Mouse (Mus musculus) G1E (cell line): Measurements from ENCODE around the gene Creg2.

Experiments used
- CTCF ChIP-seq: IDR thresholded peaks from 2 replicates; pipeline ENCODE4 v1.5.1; 2012; ENCODE audit warnings: low read depth, low read length, inconsistent platforms, mixed read lengths
- GATA1 ChIP-seq: IDR thresholded peaks from 2 replicates; pipeline ENCODE4 v1.6.1; 2012; ENCODE audit warnings: borderline replicate concordance, low read length, inconsistent platforms, mixed read lengths

GRCm38 (mm10) chr1:39698456-39698855, 47.2 kb upstream of the Creg2 start:
- TF ChIP-seq CTCF (no peak), GATA1 (no peak)
